Mouse (Mus musculus): Measurements from ENCODE around the gene Gm20481. TPM values are rescaled to one million over a fixed set of nuclear protein-coding genes. Genes with fewer than 3 reads are reported as not detected.
"Not testable (repeated sequence)": the region's sequence is repeated elsewhere in the genome, so short reads cannot be mapped to it uniquely, and the experiment has no call there.

The Gm20481 gene
- total RNA-seq, 2 experiments from 2014 or later: not detected

- DNase-seq (ENCODE audit: low spot score in 2 of 2): no peak
These were observed 18.9 kb upstream of the Gm20481 start for GRCm38 (mm10) chr17:34950514-34951455.

- DNase-seq (ENCODE audit: low spot score in 2 of 2): no peak
These were observed 17.9 kb upstream of the Gm20481 start for GRCm38 (mm10) chr17:34951636-34952377.

- DNase-seq (ENCODE audit: low spot score in 2 of 2): peak; percentile 48 to 62
These were observed 17.2 kb upstream of the Gm20481 start for GRCm38 (mm10) chr17:34952378-34953040.

GRCm38 (mm10) chr17:34953258-34953657 is 16.5 kb upstream of the Gm20481 start:
- no peak for DNase-seq (ENCODE audit: low spot score in 2 of 2)

- DNase-seq (ENCODE audit: low spot score in 2 of 2): no peak
These were observed 15.8 kb upstream of the Gm20481 start for GRCm38 (mm10) chr17:34953904-34954303.

GRCm38 (mm10) chr17:34954831-34955230 is 14.9 kb upstream of the Gm20481 start:
- no peak for DNase-seq (ENCODE audit: low spot score in 2 of 2)

- DNase-seq (ENCODE audit: low spot score in 2 of 2): no peak
These were observed 13.8 kb upstream of the Gm20481 start for GRCm38 (mm10) chr17:34955884-34956283.

GRCm38 (mm10) chr17:34956340-34956739 is 13.4 kb upstream of the Gm20481 start:
- DNase-seq (ENCODE audit: low spot score in 2 of 2): no peak

GRCm38 (mm10) chr17:34957291-34957690 is 12.4 kb upstream of the Gm20481 start:
- DNase-seq (ENCODE audit: low spot score in 2 of 2): not testable (repeated sequence)

GRCm38 (mm10) chr17:34957966-34958365 is 11.7 kb upstream of the Gm20481 start:
- not testable (repeated sequence) for DNase-seq (ENCODE audit: low spot score in 2 of 2)

GRCm38 (mm10) chr17:34958734-34959129 is 11.0 kb upstream of the Gm20481 start:
- DNase-seq (ENCODE audit: low spot score in 2 of 2): not testable (repeated sequence)

- peak; percentile 39 to 52 for DNase-seq (ENCODE audit: low spot score in 2 of 2)
These were observed 10.5 kb upstream of the Gm20481 start, which contains the start of gene Hspa1b for GRCm38 (mm10) chr17:34959130-34959778. TSS of gene Hspa1b (minus strand) at chr17:34959238.

GRCm38 (mm10) chr17:34959881-34960515 is 9.7 kb upstream of the Gm20481 start:
- no peak for DNase-seq (ENCODE audit: low spot score in 2 of 2)

GRCm38 (mm10) chr17:34960702-34961493 is 8.8 kb upstream of the Gm20481 start:
- no peak for DNase-seq (ENCODE audit: low spot score in 2 of 2)

GRCm38 (mm10) chr17:34962125-34962524 is 7.6 kb upstream of the Gm20481 start:
- DNase-seq (ENCODE audit: low spot score in 2 of 2): no peak

GRCm38 (mm10) chr17:34962841-34963240 is 6.9 kb upstream of the Gm20481 start:
- DNase-seq (ENCODE audit: low spot score in 2 of 2): no peak

GRCm38 (mm10) chr17:34964640-34965049 is 5.1 kb upstream of the Gm20481 start:
- no peak for DNase-seq (ENCODE audit: low spot score in 2 of 2)

GRCm38 (mm10) chr17:34965627-34966026 is 4.1 kb upstream of the Gm20481 start:
- no peak for DNase-seq (ENCODE audit: low spot score in 2 of 2)

GRCm38 (mm10) chr17:34970850-34971249 is 1.1 kb downstream of the Gm20481 start:
- DNase-seq (ENCODE audit: low spot score in 2 of 2): not testable (repeated sequence)

- DNase-seq (ENCODE audit: low spot score in 2 of 2): not testable (repeated sequence)
These were observed 2.0 kb downstream of the Gm20481 start for GRCm38 (mm10) chr17:34971694-34972068.
